Mouse (Mus musculus) limb, embryonic 14.5 days (tissue): ENCODE measurements around the gene Rcn3. TPM values are rescaled to one million over a fixed set of nuclear protein-coding genes. Genes with fewer than 3 reads are reported as not detected.

Source experiments
- ATAC-seq: fragments of 200-750 bp; cut with Nextera tagmentation; 2 replicates; pipeline ENCODE4 v1.8.0; 2017; ENCODE audit warnings: low read depth, moderate number of reproducible peaks, moderate TSS enrichment; ENCODE audit not compliant: low FRiP score
- DNase-seq: peaks from one replicate; pipeline ENCODE4 v3.0.0-alpha.2; 2015; ENCODE audit warnings: low spot score
- H3K27ac ChIP-seq: fragments of 300-500 bp; sonication (generic); replicated peaks from 2 replicates; pipeline ENCODE4 v1.5.1; 2014; ENCODE audit warnings: low read depth, mild to moderate bottlenecking, low read length, moderate library complexity, mixed read lengths
- H3K27me3 ChIP-seq: fragments of 300-500 bp; sonication (generic); 2 replicates; pipeline ENCODE4 v1.6.1; 2014; ENCODE audit warnings: low read length, mixed read lengths; ENCODE audit not compliant: control insufficient read depth, insufficient read depth
- H3K36me3 ChIP-seq: fragments of 300-500 bp; sonication (generic); 2 replicates; pipeline ENCODE4 v1.6.1; 2014; ENCODE audit warnings: mild to moderate bottlenecking, low read length, moderate library complexity, mixed read lengths; ENCODE audit not compliant: control insufficient read depth, insufficient read depth
- H3K4me1 ChIP-seq: fragments of 300-500 bp; sonication (generic); 2 replicates; pipeline ENCODE4 v1.6.1; 2014; ENCODE audit warnings: antibody characterized with exemption, low read length, mixed read lengths; ENCODE audit not compliant: control insufficient read depth, insufficient read depth
- H3K4me2 ChIP-seq: fragments of 300-500 bp; sonication (generic); replicated peaks from 2 replicates; pipeline ENCODE4 v1.6.1; 2014; ENCODE audit warnings: low read depth, mild to moderate bottlenecking, low read length, moderate library complexity; ENCODE audit not compliant: severe bottlenecking
- H3K4me3 ChIP-seq: fragments of 300-500 bp; sonication (generic); replicated peaks from 2 replicates; pipeline ENCODE4 v1.5.1; 2014; ENCODE audit warnings: low read length
- H3K9ac ChIP-seq: fragments of 300-500 bp; sonication (generic); 2 replicates; pipeline ENCODE4 v1.6.1; 2014; ENCODE audit warnings: mild to moderate bottlenecking, low read depth, low read length, moderate library complexity; ENCODE audit not compliant: severe bottlenecking
- H3K9me3 ChIP-seq: fragments of 300-500 bp; sonication (generic); 2 replicates; pipeline ENCODE4 v1.6.1; 2016; ENCODE audit warnings: low read length; ENCODE audit not compliant: control insufficient read depth
- POLR2A ChIP-seq: fragments of 200-500 bp; IDR thresholded peaks from 2 replicates; pipeline ENCODE4 v1.8.0; 2012; ENCODE audit warnings: inconsistent platforms, mild to moderate bottlenecking, moderate library complexity, borderline replicate concordance; ENCODE audit not compliant: insufficient read depth, insufficient read length; ENCODE audit errors: extremely low read depth
- whole genome bisulfite sequencing: fragments of 180-500 bp; shearing (Covaris S2); extraction: QIAGEN DNeasy Blood & Tissue Kit; methylation state at CpG from one replicate; pipeline ENCODE4 v1.1.7; 2014; 5-methylcytosine and 5-hydroxymethylcytosine counted together
- polyA plus RNA-seq, 2 experiments: library from polyadenylated mRNA; depleted of rRNA in 1 of 2; stranded (reverse) in 1 of 2; unstranded in 1 of 2; fragments of >200 nt; fragmentation: Nextera tagmentation in 1 of 2; extraction: Ambion mirVana in 1 of 2; gene quantifications; 2 replicates each; pipeline versions ENCODE4 v1.2.1 to v1.2.3; 2012 to 2014

The Rcn3 gene
- polyA plus RNA-seq, 2 experiments = 577 to 679 TPM

DNA sequence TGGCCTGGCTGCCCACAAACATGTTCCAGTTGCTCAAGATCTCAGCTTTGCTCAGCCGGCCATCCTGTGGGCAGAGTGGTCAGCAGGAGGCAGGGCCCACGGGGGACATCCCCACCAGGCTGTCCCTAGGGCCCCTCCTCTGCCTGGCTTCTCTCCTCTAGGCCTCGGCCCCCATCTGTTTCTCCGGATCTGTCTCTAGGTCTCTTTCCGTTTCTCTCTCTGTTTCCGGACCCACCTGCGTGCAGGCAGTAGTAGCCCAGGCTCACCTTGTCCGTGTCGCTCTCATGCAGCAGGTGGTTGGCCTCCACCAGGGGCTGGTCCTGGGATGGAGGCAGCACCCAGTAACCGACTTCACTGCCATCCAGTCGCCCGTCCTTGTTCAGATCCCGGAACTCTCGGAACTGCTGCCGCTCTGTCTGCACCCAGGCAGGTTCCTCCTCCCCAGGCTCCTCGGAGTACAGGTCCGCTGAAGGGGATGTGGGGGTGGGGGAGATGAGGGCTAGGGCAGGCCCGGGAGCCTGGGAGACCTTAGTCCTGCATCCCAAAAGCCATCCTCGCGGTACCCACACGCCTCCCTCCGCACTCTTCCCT, 8.6 kb downstream of the Rcn3 start:
- no peaks in the 10 kb centered on the region for H3K27me3 ChIP-seq
- H3K4me3 ChIP-seq = no peak overlapping the region; the same call in 1 of the 2 replicates
- ATAC-seq (no peak), DNase-seq (no peak)
- no peaks in the 10 kb centered on the region for H3K4me1 ChIP-seq
- H3K36me3 ChIP-seq = peaks cover 62% of the 10 kb centered on the region
- no peak overlapping the region for H3K27ac ChIP-seq
- TF ChIP-seq POLR2A = no peak
- H3K9me3 ChIP-seq = no peaks in the 10 kb centered on the region
- no peak overlapping the region for H3K4me2 ChIP-seq
- no peak overlapping the region for H3K9ac ChIP-seq
- 81% methylated on average over 22 of the region's 22 CpGs for WGBS

DNA sequence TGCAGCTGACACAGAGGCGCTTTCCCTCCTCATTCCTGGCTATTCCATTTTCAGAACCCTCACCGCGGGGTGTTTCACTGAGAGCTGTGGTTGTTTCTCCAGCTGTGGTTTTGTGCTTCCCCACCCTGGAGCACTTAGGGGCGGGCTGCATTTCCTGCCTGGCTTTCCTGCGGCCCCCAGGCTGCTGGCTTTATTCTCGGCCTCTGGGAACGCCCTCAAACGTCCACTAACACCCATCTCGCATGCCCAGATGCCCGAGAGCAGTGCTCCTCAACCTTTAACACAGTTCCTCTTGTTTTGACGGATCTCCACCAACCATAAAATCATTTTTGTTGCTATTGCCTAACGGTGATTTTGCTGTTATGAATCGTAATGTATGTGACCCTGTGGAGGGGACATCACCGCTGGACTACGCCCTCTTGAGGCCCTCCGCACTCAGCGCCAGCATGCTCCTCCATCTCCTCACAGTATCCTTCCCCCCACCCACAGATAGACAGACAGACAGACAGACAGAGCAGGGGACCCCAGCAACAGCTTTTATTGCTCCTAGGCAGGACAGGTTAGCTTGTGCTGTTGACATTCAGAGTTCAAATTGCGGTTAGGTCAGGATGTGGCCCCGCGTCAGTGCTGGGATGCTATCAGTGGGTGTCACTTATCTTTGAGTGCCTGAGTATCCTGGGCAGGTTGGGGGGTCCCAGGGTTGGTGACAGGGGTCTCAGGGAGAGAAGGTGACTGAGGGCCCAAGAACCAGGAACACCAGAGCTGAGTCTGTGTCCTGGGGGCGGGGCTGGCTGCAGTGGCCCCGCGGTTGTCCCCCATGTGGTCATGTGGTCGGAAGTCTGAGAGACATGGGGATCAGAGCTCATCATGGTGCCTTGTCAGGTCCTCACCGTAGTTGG, 9.4 kb downstream of the Rcn3 start:
- Histone ChIP-seq H3K4me3 (no peak overlapping the region; the same call in 1 of the 2 replicates), H3K27me3 (no peaks in the 10 kb centered on the region), H3K36me3 (peaks cover 58% of the 10 kb centered on the region), H3K27ac (peak overlapping the region; percentile 52), H3K9me3 (no peaks in the 10 kb centered on the region), H3K9ac (no peak overlapping the region), H3K4me1 (no peaks in the 10 kb centered on the region), H3K4me2 (no peak overlapping the region)
- no peak for TF ChIP-seq POLR2A
- 68% methylated on average over 25 of the region's 25 CpGs for WGBS
- peak; percentile 13; the same call in 1 of the 2 replicates for ATAC-seq
- no peak for DNase-seq

DNA sequence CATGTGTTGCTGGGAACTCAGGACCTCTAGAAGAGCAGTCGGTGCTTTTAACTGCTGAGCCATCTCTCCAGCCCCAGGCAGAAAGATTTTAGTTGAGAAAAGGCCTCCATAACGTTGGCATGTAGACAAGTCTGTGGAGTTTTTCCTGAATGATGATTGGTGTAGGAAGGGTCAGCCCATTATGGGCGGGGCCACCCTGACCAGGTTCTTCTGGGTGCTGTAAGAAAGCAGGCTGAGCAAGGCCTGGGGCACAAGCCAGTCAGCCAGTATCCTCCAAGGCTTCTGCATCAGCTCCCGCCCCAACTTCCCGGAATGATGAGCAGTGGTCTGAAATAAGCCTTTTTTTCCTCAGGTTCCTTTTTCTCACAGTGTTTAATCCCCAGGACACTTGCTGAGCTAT, 11.0 kb downstream of the Rcn3 start:
- H3K27me3 ChIP-seq = no peaks in the 10 kb centered on the region
- WGBS = 50% methylated on average over 5 of the region's 5 CpGs
- H3K4me3 ChIP-seq = no peak overlapping the region
- H3K27ac ChIP-seq = no peak overlapping the region
- H3K36me3 ChIP-seq = peaks cover 57% of the 10 kb centered on the region
- ATAC-seq (no peak), DNase-seq (no peak)
- no peaks in the 10 kb centered on the region for H3K9me3 ChIP-seq
- TF ChIP-seq POLR2A = no peak
- H3K9ac ChIP-seq = no peak overlapping the region
- no peak overlapping the region for H3K4me2 ChIP-seq
- no peaks in the 10 kb centered on the region for H3K4me1 ChIP-seq

DNA sequence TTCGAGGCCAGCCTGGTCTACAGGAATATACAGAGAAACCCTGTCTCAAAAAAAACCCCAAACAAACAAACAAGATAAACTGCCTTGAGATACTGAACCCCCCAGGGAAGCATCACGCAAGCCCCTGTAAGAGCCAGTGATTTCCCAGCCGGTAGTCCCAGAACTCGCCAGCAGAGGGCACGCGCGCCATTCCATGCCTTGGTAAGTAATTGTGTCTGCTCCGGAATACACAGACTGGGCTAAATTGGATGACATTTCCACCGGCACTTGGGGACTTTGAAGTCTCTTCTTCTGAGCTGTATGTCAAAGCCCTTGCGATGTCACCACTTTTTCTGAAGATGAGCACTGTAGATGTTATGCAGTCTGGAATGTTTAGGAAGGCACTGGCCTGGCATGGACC, 12.2 kb downstream of the Rcn3 start:
- Histone ChIP-seq H3K4me3 (no peak overlapping the region), H3K27ac (no peak overlapping the region), H3K36me3 (peaks cover 57% of the 10 kb centered on the region), H3K4me2 (no peak overlapping the region), H3K9ac (no peak overlapping the region), H3K9me3 (no peaks in the 10 kb centered on the region), H3K27me3 (no peaks in the 10 kb centered on the region), H3K4me1 (no peaks in the 10 kb centered on the region)
- peak; percentile 92 for DNase-seq
- 2% methylated on average over 10 of the region's 10 CpGs for WGBS
- peak; percentile 64 for ATAC-seq
- TF ChIP-seq POLR2A = no peak

DNA sequence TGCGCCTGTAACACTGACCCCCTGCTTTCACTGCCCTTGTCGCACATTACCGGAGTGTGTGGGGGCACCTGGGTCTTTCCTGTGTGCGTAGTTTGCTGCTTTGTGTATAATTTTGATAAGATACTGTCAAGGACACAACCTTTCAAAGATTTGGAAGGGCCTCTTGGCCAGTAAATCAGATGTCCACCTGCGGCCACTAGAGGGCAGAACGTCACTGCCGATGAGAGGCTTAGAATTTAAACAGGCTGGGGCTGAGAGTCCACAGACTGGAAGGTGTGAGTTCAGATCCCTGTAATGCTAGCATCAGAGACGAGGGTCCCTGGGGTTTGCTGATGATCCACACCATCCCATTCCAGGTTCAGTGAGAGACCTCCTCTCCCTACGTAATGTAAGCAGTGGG, 13.5 kb downstream of the Rcn3 start:
- Histone ChIP-seq H3K36me3 (peaks cover 57% of the 10 kb centered on the region), H3K4me2 (no peak overlapping the region), H3K4me1 (no peaks in the 10 kb centered on the region), H3K27me3 (no peaks in the 10 kb centered on the region), H3K9me3 (no peaks in the 10 kb centered on the region), H3K4me3 (no peak overlapping the region), H3K9ac (no peak overlapping the region), H3K27ac (no peak overlapping the region)
- DNase-seq (peak; percentile 71), ATAC-seq (no peak)
- WGBS = 43% methylated on average over 9 of the region's 9 CpGs
- no peak for TF ChIP-seq POLR2A
